Mouse (Mus musculus) kidney, embryonic 16.5 days (tissue): ENCODE data around the gene Lkaaear1. TPM values are rescaled to one million over a fixed set of nuclear protein-coding genes. Genes with fewer than 3 reads are reported as not detected.
A peak's percentile ranks its signal among the peaks of the same experiment; 100 is the strongest.

ENCODE experiments used
- ATAC-seq: fragments of 200-750 bp; cut with Nextera tagmentation; 2 replicates; pipeline ENCODE4 v1.8.0; 2017; ENCODE audit warnings: moderate TSS enrichment; ENCODE audit not compliant: low FRiP score, low TSS enrichment
- H3K27ac ChIP-seq: fragments of 300-500 bp; sonication (generic); 2 replicates; pipeline ENCODE4 v1.5.1; 2014; ENCODE audit warnings: low read length
- H3K27me3 ChIP-seq: fragments of 300-500 bp; sonication (generic); 2 replicates; pipeline ENCODE4 v1.6.1; 2014; ENCODE audit warnings: low read length, control low read depth, mixed read lengths; ENCODE audit not compliant: insufficient read depth
- H3K36me3 ChIP-seq: fragments of 300-500 bp; sonication (generic); 2 replicates; pipeline ENCODE4 v1.6.1; 2014; ENCODE audit warnings: low read length, control low read depth, mixed read lengths; ENCODE audit not compliant: insufficient read depth
- H3K4me1 ChIP-seq: fragments of 300-500 bp; sonication (generic); 2 replicates; pipeline ENCODE4 v1.6.1; 2014; ENCODE audit warnings: low read length, control low read depth, mixed read lengths; ENCODE audit not compliant: insufficient read depth
- H3K4me2 ChIP-seq: fragments of 300-500 bp; sonication (generic); replicated peaks from 2 replicates; pipeline ENCODE4 v1.6.1; 2014; ENCODE audit warnings: low read depth, low read length
- H3K4me3 ChIP-seq: fragments of 300-500 bp; sonication (generic); 2 replicates; pipeline ENCODE4 v1.5.1; 2014; ENCODE audit warnings: mild to moderate bottlenecking, low read length
- H3K9ac ChIP-seq: fragments of 300-500 bp; sonication (generic); replicated peaks from 2 replicates; pipeline ENCODE4 v1.6.1; 2014; ENCODE audit warnings: low read length
- H3K9me3 ChIP-seq: fragments of 300-500 bp; sonication (generic); 2 replicates; pipeline ENCODE4 v1.6.1; 2016; ENCODE audit warnings: low read length, control low read depth
- WGBS: fragments of 180-500 bp; shearing (Covaris S2); extraction: QIAGEN DNeasy Blood & Tissue Kit; methylation state at CpG from one replicate; pipeline ENCODE4 v1.1.7; 2014; 5-methylcytosine and 5-hydroxymethylcytosine counted together
- polyA plus RNA-seq: library from polyadenylated mRNA; unstranded; fragments of >200 nt; fragmentation: Nextera tagmentation; extraction: Ambion mirVana; gene quantifications from 2 replicates; pipeline ENCODE4 v1.2.1, GENCODE M21; 2015

The Lkaaear1 gene
- not detected in 2 replicates for polyA plus RNA-seq

DNA sequence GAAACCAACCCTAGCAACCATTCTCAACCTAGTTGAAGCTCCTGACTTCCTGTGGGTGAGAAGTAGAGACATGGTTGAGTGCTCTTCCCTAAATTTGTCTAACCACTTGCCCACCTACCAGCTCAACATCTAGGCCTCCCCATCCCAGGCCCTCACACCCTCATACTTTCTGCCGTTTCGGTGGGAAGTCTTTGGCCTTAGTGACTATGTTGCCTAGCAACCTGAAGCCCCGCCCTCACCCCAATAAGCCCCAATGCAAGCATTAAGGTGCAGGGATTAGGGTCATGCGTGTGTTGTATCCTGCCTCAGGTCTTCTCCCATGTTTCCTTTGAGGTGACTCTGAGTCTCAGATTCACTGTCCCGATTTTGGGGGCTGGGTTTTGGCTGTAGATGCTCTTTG is at the start of gene Lkaaear1:
Gene Lkaaear1 (minus strand): TSS at position 202 of the 400 bp plus-strand sequence.
- no peak within 1 kb of the TSS for H3K9ac ChIP-seq
- WGBS: 49% methylated on average over 5 of the region's 5 CpGs
- no peak within 1 kb of the TSS for H3K4me3 ChIP-seq
- no peak within 1 kb of the TSS for H3K27ac ChIP-seq
- H3K27me3 ChIP-seq: no peaks in the 10 kb centered on the region
- H3K36me3 ChIP-seq: no peaks in the 10 kb centered on the region
- no peak within 1 kb of the TSS for H3K4me2 ChIP-seq
- no peak for ATAC-seq
- H3K9me3 ChIP-seq: no peaks in the 10 kb centered on the region
- H3K4me1 ChIP-seq: peaks cover 5% of the 10 kb centered on the region

DNA sequence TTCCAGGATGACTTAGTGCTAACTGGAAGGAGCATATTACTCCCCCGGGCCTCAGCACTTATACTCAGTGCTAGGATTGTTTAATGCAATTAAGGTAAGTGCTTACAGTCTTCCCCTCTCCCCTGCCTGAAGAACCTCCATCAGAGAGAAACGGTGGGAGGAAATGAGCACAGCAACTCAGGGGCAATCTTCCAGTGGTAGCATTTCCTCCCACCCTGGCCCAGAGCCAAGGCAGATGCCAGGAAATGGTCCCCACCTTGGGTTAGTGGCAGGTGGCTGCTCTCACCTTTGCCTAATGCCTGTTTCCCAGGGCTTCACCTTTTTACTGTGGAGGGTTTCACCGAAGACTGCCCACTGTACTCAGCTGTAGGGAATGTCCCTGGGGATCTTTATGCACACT is 31.8 kb upstream of the Lkaaear1 start:
- H3K27ac ChIP-seq: no peak overlapping the region
- no peaks in the 10 kb centered on the region for H3K4me1 ChIP-seq
- WGBS: 43% methylated on average over 3 of the region's 3 CpGs
- H3K27me3 ChIP-seq: no peaks in the 10 kb centered on the region
- H3K36me3 ChIP-seq: no peaks in the 10 kb centered on the region
- ATAC-seq: no peak
- H3K9me3 ChIP-seq: no peaks in the 10 kb centered on the region
- H3K4me3 ChIP-seq: no peak overlapping the region
- H3K9ac ChIP-seq: no peak overlapping the region
- H3K4me2 ChIP-seq: no peak overlapping the region

DNA sequence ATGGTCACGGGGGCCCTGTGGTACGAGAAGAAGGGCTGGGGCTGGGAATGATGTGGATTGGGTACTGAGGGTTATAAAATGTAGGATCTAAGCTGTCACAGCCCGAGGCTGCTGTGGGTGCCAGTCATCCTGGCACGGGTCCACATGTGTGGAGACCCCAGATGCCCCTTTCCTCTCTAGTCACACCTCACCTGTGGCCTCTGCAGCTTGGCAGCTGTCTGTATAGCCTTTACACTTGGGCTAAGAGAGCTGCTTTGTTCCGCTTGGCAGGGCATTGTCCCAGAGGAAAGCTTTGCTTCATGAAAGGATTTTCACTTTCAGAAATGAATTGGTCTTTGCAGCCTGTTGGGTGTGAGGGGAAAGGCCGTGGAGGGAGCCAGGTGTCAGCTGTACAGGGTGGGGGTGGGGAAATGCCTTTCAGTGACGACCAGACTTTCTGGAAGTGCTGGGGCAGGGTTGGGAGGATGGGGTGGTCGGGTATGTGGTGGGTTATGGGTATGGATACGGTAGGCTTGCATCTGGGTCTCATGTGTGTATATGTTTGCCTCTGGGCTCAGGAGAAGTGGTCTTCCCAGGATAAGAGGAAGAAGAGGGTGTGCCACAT is 29.5 kb upstream of the Lkaaear1 start:
- Histone ChIP-seq H3K4me2 (no peak overlapping the region), H3K9me3 (no peaks in the 10 kb centered on the region), H3K9ac (no peak overlapping the region), H3K4me1 (no peaks in the 10 kb centered on the region), H3K27ac (no peak overlapping the region), H3K27me3 (no peaks in the 10 kb centered on the region), H3K36me3 (no peaks in the 10 kb centered on the region), H3K4me3 (no peak overlapping the region)
- ATAC-seq: no peak
- 50% methylated on average over 9 of the region's 9 CpGs for WGBS

GRCm38 (mm10) chr2:181722213-181722612 is 24.0 kb upstream of the Lkaaear1 start:
- Histone ChIP-seq H3K4me3 (no peak overlapping the region), H3K9ac (no peak overlapping the region), H3K36me3 (no peaks in the 10 kb centered on the region), H3K27ac (no peak overlapping the region), H3K4me1 (no peaks in the 10 kb centered on the region), H3K27me3 (no peaks in the 10 kb centered on the region), H3K9me3 (no peaks in the 10 kb centered on the region), H3K4me2 (no peak overlapping the region)
- 14% methylated on average over 3 of the region's 3 CpGs for WGBS
- no peak for ATAC-seq

- no peak for ATAC-seq
- H3K4me3 ChIP-seq: no peak overlapping the region
- H3K36me3 ChIP-seq: no peaks in the 10 kb centered on the region
- H3K4me2 ChIP-seq: no peak overlapping the region
- H3K27me3 ChIP-seq: no peaks in the 10 kb centered on the region
- H3K27ac ChIP-seq: no peak overlapping the region
- H3K9ac ChIP-seq: no peak overlapping the region
- no peaks in the 10 kb centered on the region for H3K4me1 ChIP-seq
- H3K9me3 ChIP-seq: no peaks in the 10 kb centered on the region
These were observed 23.0 kb upstream of the Lkaaear1 start for GRCm38 (mm10) chr2:181721200-181721599.

GRCm38 (mm10) chr2:181720061-181720460 is 21.8 kb upstream of the Lkaaear1 start:
- Histone ChIP-seq H3K9me3 (no peaks in the 10 kb centered on the region), H3K36me3 (no peaks in the 10 kb centered on the region), H3K27ac (no peak overlapping the region), H3K4me2 (no peak overlapping the region), H3K4me1 (peaks cover 1% of the 10 kb centered on the region; the same call in 1 of the 2 replicates), H3K27me3 (no peaks in the 10 kb centered on the region), H3K4me3 (no peak overlapping the region), H3K9ac (no peak overlapping the region)
- 19% methylated on average over 3 of the region's 3 CpGs for WGBS
- no peak for ATAC-seq

- H3K9ac ChIP-seq: no peak overlapping the region
- H3K36me3 ChIP-seq: no peaks in the 10 kb centered on the region
- peaks cover 3% of the 10 kb centered on the region; the same call in 1 of the 2 replicates for H3K4me1 ChIP-seq
- H3K9me3 ChIP-seq: no peaks in the 10 kb centered on the region
- H3K27ac ChIP-seq: no peak overlapping the region
- H3K4me2 ChIP-seq: no peak overlapping the region
- WGBS: 45% methylated on average over 3 of the region's 3 CpGs
- H3K27me3 ChIP-seq: peaks cover 2% of the 10 kb centered on the region; the same call in 1 of the 2 replicates
- H3K4me3 ChIP-seq: no peak overlapping the region
- no peak for ATAC-seq
These were observed 18.7 kb upstream of the Lkaaear1 start for GRCm38 (mm10) chr2:181716991-181717390.

DNA sequence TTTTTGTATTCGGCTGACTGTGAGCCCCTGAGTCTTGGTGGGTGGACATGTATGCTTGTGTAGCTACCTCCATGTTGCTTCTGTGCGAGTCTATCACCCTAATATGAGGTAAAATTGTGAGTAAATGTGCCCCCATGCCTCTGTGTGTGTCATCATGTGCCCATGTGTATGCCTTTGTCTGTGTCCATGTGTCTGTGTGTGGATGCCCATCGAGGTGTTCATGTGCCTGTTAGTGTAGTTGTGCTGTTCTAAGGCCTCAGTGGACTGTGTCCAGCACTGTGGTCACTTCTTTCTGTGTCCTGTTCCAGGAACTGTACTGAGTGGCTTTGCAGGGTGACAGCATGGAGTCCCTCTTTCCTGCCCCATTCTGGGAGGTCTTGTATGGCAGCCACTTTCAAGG is 17.1 kb upstream of the Lkaaear1 start:
- H3K9me3 ChIP-seq: no peaks in the 10 kb centered on the region
- ATAC-seq: no peak
- H3K9ac ChIP-seq: no peak overlapping the region
- no peaks in the 10 kb centered on the region for H3K36me3 ChIP-seq
- 82% methylated on average over 3 of the region's 3 CpGs for WGBS
- H3K27ac ChIP-seq: no peak overlapping the region
- H3K4me2 ChIP-seq: no peak overlapping the region
- H3K27me3 ChIP-seq: peaks cover 2% of the 10 kb centered on the region; the same call in 1 of the 2 replicates
- peaks cover 3% of the 10 kb centered on the region; the same call in 1 of the 2 replicates for H3K4me1 ChIP-seq
- H3K4me3 ChIP-seq: no peak overlapping the region

GRCm38 (mm10) chr2:181714903-181715326 is 16.7 kb upstream of the Lkaaear1 start, which contains the start of gene Oprl1:
Oprl1 (plus strand) TSS chr2:181715016.
- H3K4me3 ChIP-seq: no peak within 1 kb of the TSS
- 3% methylated on average over 7 of the region's 7 CpGs for WGBS
- H3K27me3 ChIP-seq: peaks cover 2% of the 10 kb centered on the region; the same call in 1 of the 2 replicates
- H3K9me3 ChIP-seq: no peaks in the 10 kb centered on the region
- no peak within 1 kb of the TSS; the same call in 1 of the 2 replicates for H3K9ac ChIP-seq
- no peak within 1 kb of the TSS for H3K27ac ChIP-seq
- peaks cover 3% of the 10 kb centered on the region; the same call in 1 of the 2 replicates for H3K4me1 ChIP-seq
- H3K4me2 ChIP-seq: peak within 1 kb of the TSS; percentile 30
- H3K36me3 ChIP-seq: no peaks in the 10 kb centered on the region
- ATAC-seq: no peak

GRCm38 (mm10) chr2:181713749-181714148 is 15.5 kb upstream of the Lkaaear1 start:
- no peaks in the 10 kb centered on the region for H3K36me3 ChIP-seq
- H3K4me3 ChIP-seq: no peak overlapping the region
- H3K9me3 ChIP-seq: no peaks in the 10 kb centered on the region
- H3K27me3 ChIP-seq: peaks cover 2% of the 10 kb centered on the region; the same call in 1 of the 2 replicates
- no peak overlapping the region for H3K9ac ChIP-seq
- H3K4me2 ChIP-seq: no peak overlapping the region
- peaks cover 3% of the 10 kb centered on the region; the same call in 1 of the 2 replicates for H3K4me1 ChIP-seq
- 83% methylated on average over 1 of the region's 1 CpGs for whole genome bisulfite sequencing
- H3K27ac ChIP-seq: no peak overlapping the region
- no peak for ATAC-seq
